Mouse (Mus musculus) intestine, embryonic 14.5 days (tissue): ENCODE data around the gene Ppa2. TPM values are rescaled to one million over a fixed set of nuclear protein-coding genes. Genes with fewer than 3 reads are reported as not detected.

ENCODE experiments used
- ATAC-seq: fragments of 200-750 bp; cut with Nextera tagmentation; replicated peaks from 2 replicates; pipeline ENCODE4 v1.8.0; 2017; ENCODE audit warnings: low read depth, moderate number of reproducible peaks, moderate TSS enrichment, moderate library complexity; ENCODE audit not compliant: low FRiP score, low TSS enrichment
- DNase-seq: peaks from one replicate; pipeline ENCODE4 v3.0.0-alpha.2; 2018; ENCODE audit warnings: low spot score
- H3K27ac ChIP-seq: fragments of 300-500 bp; sonication (generic); 2 replicates; pipeline ENCODE4 v1.5.1; 2014; ENCODE audit warnings: low read depth, mild to moderate bottlenecking, control low read depth
- H3K27me3 ChIP-seq: fragments of 300-500 bp; sonication (generic); replicated peaks from 2 replicates; pipeline ENCODE4 v1.6.1; 2014; ENCODE audit warnings: low read length, control low read depth; ENCODE audit not compliant: control insufficient read depth, insufficient read depth
- H3K36me3 ChIP-seq: fragments of 300-500 bp; sonication (generic); 2 replicates; pipeline ENCODE4 v1.6.1; 2014; ENCODE audit warnings: low read length, control low read depth; ENCODE audit not compliant: control insufficient read depth, insufficient read depth
- H3K4me1 ChIP-seq: fragments of 300-500 bp; sonication (generic); replicated peaks from 2 replicates; pipeline ENCODE4 v1.6.1; 2014; ENCODE audit warnings: low read length, control low read depth, mixed read lengths; ENCODE audit not compliant: control insufficient read depth, insufficient read depth
- H3K4me2 ChIP-seq: fragments of 300-500 bp; sonication (generic); 2 replicates; pipeline ENCODE4 v1.6.1; 2014; ENCODE audit warnings: low read length
- H3K4me3 ChIP-seq: fragments of 300-500 bp; sonication (generic); 2 replicates; pipeline ENCODE4 v1.5.1; 2014; ENCODE audit warnings: low read depth, low read length, control low read depth, mixed read lengths
- H3K9ac ChIP-seq: fragments of 300-500 bp; sonication (generic); 2 replicates; pipeline ENCODE4 v1.6.1; 2014; ENCODE audit warnings: mild to moderate bottlenecking, low read length
- H3K9me3 ChIP-seq: fragments of 300-500 bp; sonication (generic); 2 replicates; pipeline ENCODE4 v1.6.1; 2016; ENCODE audit warnings: low read length, control low read depth; ENCODE audit not compliant: control insufficient read depth
- WGBS: fragments of 180-500 bp; shearing (Covaris S2); extraction: QIAGEN DNeasy Blood & Tissue Kit; methylation state at CpG from one replicate; pipeline ENCODE4 v1.1.7; 2014; 5-methylcytosine and 5-hydroxymethylcytosine counted together
- polyA plus RNA-seq: library from polyadenylated mRNA; unstranded; fragments of >200 nt; fragmentation: Nextera tagmentation; extraction: Ambion mirVana; gene quantifications from 2 replicates; pipeline ENCODE4 v1.2.1, GENCODE M21; 2014

Ppa2 gene
- polyA plus RNA-seq, 1 experiment from 2014 or later = 113 TPM

- Histone ChIP-seq H3K9me3 (peaks cover 9% of the 10 kb centered on the region; the same call in 1 of the 2 replicates), H3K27me3 (no peaks in the 10 kb centered on the region), H3K4me3 (no peak overlapping the region), H3K4me2 (no peak overlapping the region), H3K27ac (no peak overlapping the region), H3K36me3 (peaks cover 12% of the 10 kb centered on the region; the same call in 1 of the 2 replicates), H3K9ac (no peak overlapping the region), H3K4me1 (no peaks in the 10 kb centered on the region)
- WGBS = 61% methylated on average over 9 of the region's 9 CpGs
- ATAC-seq = no peak
- DNase-seq = no peak
Measured at GRCm38 (mm10) chr3:133382147-133382546, 72.2 kb downstream of the Ppa2 start.

GRCm38 (mm10) chr3:133384164-133384708 lies 74.3 kb downstream of the Ppa2 start:
- WGBS = 68% methylated on average over 6 of the region's 6 CpGs
- H3K27me3 ChIP-seq = no peaks in the 10 kb centered on the region
- DNase-seq (no peak), ATAC-seq (no peak)
- no peaks in the 10 kb centered on the region for H3K4me1 ChIP-seq
- no peak overlapping the region for H3K4me2 ChIP-seq
- no peak overlapping the region for H3K9ac ChIP-seq
- H3K4me3 ChIP-seq = no peak overlapping the region
- no peak overlapping the region for H3K27ac ChIP-seq
- 0 out of 2 replicates have a peak, but pooled peaks cover 6% of the 10 kb centered on the region for H3K9me3 ChIP-seq
- peaks cover 1% of the 10 kb centered on the region; the same call in 1 of the 2 replicates for H3K36me3 ChIP-seq

- no peak for ATAC-seq
- no peaks in the 10 kb centered on the region for H3K4me1 ChIP-seq
- no peak overlapping the region for H3K27ac ChIP-seq
- no peaks in the 10 kb centered on the region for H3K36me3 ChIP-seq
- H3K4me2 ChIP-seq = no peak overlapping the region
- H3K9me3 ChIP-seq = no peaks in the 10 kb centered on the region
- WGBS = 75% methylated on average over 7 of the region's 7 CpGs
- no peaks in the 10 kb centered on the region for H3K27me3 ChIP-seq
- H3K4me3 ChIP-seq = no peak overlapping the region
- H3K9ac ChIP-seq = no peak overlapping the region
- no peak for DNase-seq
Measured at GRCm38 (mm10) chr3:133387283-133387682, 77.4 kb downstream of the Ppa2 start.

- H3K9ac ChIP-seq = no peak overlapping the region
- H3K4me3 ChIP-seq = no peak overlapping the region
- H3K4me1 ChIP-seq = no peaks in the 10 kb centered on the region
- H3K27me3 ChIP-seq = no peaks in the 10 kb centered on the region
- WGBS = 93% methylated on average over 10 of the region's 10 CpGs
- H3K9me3 ChIP-seq = no peaks in the 10 kb centered on the region
- H3K4me2 ChIP-seq = no peak overlapping the region
- DNase-seq (no peak), ATAC-seq (no peak)
- no peak overlapping the region for H3K27ac ChIP-seq
- no peaks in the 10 kb centered on the region for H3K36me3 ChIP-seq
Measured at GRCm38 (mm10) chr3:133389803-133390387, 80.0 kb downstream of the Ppa2 start.

- ATAC-seq = no peak
- no peak for DNase-seq
- no peak overlapping the region for H3K27ac ChIP-seq
- no peak overlapping the region for H3K4me2 ChIP-seq
- H3K36me3 ChIP-seq = no peaks in the 10 kb centered on the region
- no peaks in the 10 kb centered on the region for H3K9me3 ChIP-seq
- no peak overlapping the region for H3K4me3 ChIP-seq
- H3K27me3 ChIP-seq = no peaks in the 10 kb centered on the region
- no peaks in the 10 kb centered on the region for H3K4me1 ChIP-seq
- H3K9ac ChIP-seq = no peak overlapping the region
- WGBS = 82% methylated on average over 2 of the region's 2 CpGs
Measured at GRCm38 (mm10) chr3:133394531-133394930, 84.6 kb downstream of the Ppa2 start.

- H3K4me3 ChIP-seq = no peak overlapping the region
- no peaks in the 10 kb centered on the region for H3K27me3 ChIP-seq
- H3K4me1 ChIP-seq = no peaks in the 10 kb centered on the region
- no peak overlapping the region for H3K27ac ChIP-seq
- H3K9ac ChIP-seq = no peak overlapping the region
- H3K36me3 ChIP-seq = no peaks in the 10 kb centered on the region
- no peak for ATAC-seq
- H3K9me3 ChIP-seq = no peaks in the 10 kb centered on the region
- H3K4me2 ChIP-seq = no peak overlapping the region
- 84% methylated on average over 4 of the region's 4 CpGs for WGBS
- DNase-seq = no peak
Measured at GRCm38 (mm10) chr3:133403849-133404248, 93.9 kb downstream of the Ppa2 start.

GRCm38 (mm10) chr3:133405636-133406035 lies 95.7 kb downstream of the Ppa2 start:
- H3K9ac ChIP-seq = no peak overlapping the region
- no peaks in the 10 kb centered on the region for H3K4me1 ChIP-seq
- ATAC-seq = no peak
- H3K27me3 ChIP-seq = no peaks in the 10 kb centered on the region
- no peak overlapping the region for H3K4me3 ChIP-seq
- H3K36me3 ChIP-seq = no peaks in the 10 kb centered on the region
- DNase-seq = no peak
- H3K4me2 ChIP-seq = no peak overlapping the region
- no peaks in the 10 kb centered on the region for H3K9me3 ChIP-seq
- 90% methylated on average over 3 of the region's 3 CpGs for WGBS
- no peak overlapping the region for H3K27ac ChIP-seq

- H3K27me3 ChIP-seq = no peaks in the 10 kb centered on the region
- no peaks in the 10 kb centered on the region for H3K4me1 ChIP-seq
- ATAC-seq = no peak
Measured at GRCm38 (mm10) chr3:133406248-133406647, 96.3 kb downstream of the Ppa2 start.

GRCm38 (mm10) chr3:133411123-133411675 lies 101.3 kb downstream of the Ppa2 start:
- H3K27me3 ChIP-seq = no peaks in the 10 kb centered on the region
- no peak overlapping the region for H3K9ac ChIP-seq
- no peak overlapping the region for H3K27ac ChIP-seq
- no peaks in the 10 kb centered on the region for H3K9me3 ChIP-seq
- WGBS = 76% methylated on average over 4 of the region's 4 CpGs
- no peak overlapping the region for H3K4me2 ChIP-seq
- H3K36me3 ChIP-seq = no peaks in the 10 kb centered on the region
- ATAC-seq (no peak), DNase-seq (no peak)
- no peak overlapping the region for H3K4me3 ChIP-seq
- H3K4me1 ChIP-seq = no peaks in the 10 kb centered on the region

More at GRCm38 (mm10) chr3:133406248-133406647, 96.3 kb downstream of the Ppa2 start:
- no peaks in the 10 kb centered on the region for H3K9me3 ChIP-seq
- no peak overlapping the region for H3K27ac ChIP-seq
- H3K36me3 ChIP-seq = no peaks in the 10 kb centered on the region
- DNase-seq = no peak
- H3K9ac ChIP-seq = no peak overlapping the region
- 80% methylated on average over 5 of the region's 5 CpGs for WGBS
- H3K4me2 ChIP-seq = no peak overlapping the region
- no peak overlapping the region for H3K4me3 ChIP-seq
